20 mouse cellular contexts compared by ENCODE assay signal in genomic region chr12:16781034-16781746, GRCm38 (mm10). TPM values are rescaled to one million over a fixed set of nuclear protein-coding genes. Genes with fewer than 3 reads are reported as not detected.
A peak's percentile ranks its signal among the peaks of the same experiment; 100 is the strongest.
DNase-seq lines count a peak whose midpoint lies in the region; ATAC-seq lines count a peak whose summit lies in the region.
"Had no signal": no experiment of that assay in that cellular context is flagged by ENCODE, and none has a peak within 500 bp of the region (broad histone marks: within the 10 kb centered on the region; RNA-seq: fewer than 3 reads in every experiment).

No protein-coding gene starts in this region.

- no peaks in the 10 kb centered on the region for H3K36me3 ChIP-seq in liver, embryonic 16.5 days (ENCODE audit: control insufficient read depth, insufficient read depth)
- H3K36me3 ChIP-seq in liver, embryonic 12.5 days, result no peaks in the 10 kb centered on the region
- H3K36me3 ChIP-seq: heart, embryonic 13.5 days had no signal

- peak; percentile 11 for DNase-seq in kidney, adult 18-20 months
- no peak for DNase-seq in kidney, postnatal 10 days
- DNase-seq in kidney, postnatal 14 days, result peak; percentile 24
- DNase-seq in kidney, adult 11 months, result no peak
- DNase-seq in yolk sac, embryonic 10.5 days (ENCODE audit: low spot score), result peak; percentile 56
- no peak for DNase-seq in thymus, postnatal 4 days
- DNase-seq: adrenal gland, postnatal 14 days; cerebellum, adult 2 months; cerebellum, postnatal 10 days; forebrain, postnatal 0 days; gastrocnemius, postnatal 14 days had no signal

- H3K4me2 ChIP-seq in liver, embryonic 16.5 days (ENCODE audit: low read depth, low read length), result no peak overlapping the region
- H3K4me2 ChIP-seq in liver, embryonic 12.5 days, result no peak overlapping the region
- H3K4me2 ChIP-seq: forebrain, embryonic 13.5 days; heart, embryonic 13.5 days; hindbrain, embryonic 14.5 days had no signal

- 60% methylated on average over 14 of the region's 14 CpGs for WGBS in liver, embryonic 16.5 days (ENCODE audit: insufficient replicate concordance)
- WGBS in liver, embryonic 12.5 days (ENCODE audit: insufficient replicate concordance), result 73% methylated on average over 14 of the region's 14 CpGs

- ATAC-seq in liver, embryonic 16.5 days (ENCODE audit: low read depth), result peak; percentile 27; the same call in 1 of the 2 replicates
- ATAC-seq in liver, embryonic 12.5 days, result no peak
- ATAC-seq: activated CD4-positive, CD25-positive, alpha-beta regulatory T cell, adult 4 months; forebrain, embryonic 13.5 days; forebrain, postnatal 0 days; Patski had no signal

- H3K9ac ChIP-seq in liver, embryonic 16.5 days (ENCODE audit: low read depth, low read length), result no peak overlapping the region
- no peak overlapping the region for H3K9ac ChIP-seq in liver, embryonic 12.5 days
- H3K9ac ChIP-seq: forebrain, embryonic 13.5 days; forebrain, postnatal 0 days; heart, embryonic 13.5 days; hindbrain, embryonic 14.5 days had no signal

- no peak overlapping the region for H3K27ac ChIP-seq in liver, embryonic 16.5 days (ENCODE audit: low read length)
- H3K27ac ChIP-seq in liver, embryonic 12.5 days, result no peak overlapping the region
- H3K27ac ChIP-seq: embryonic facial prominence, embryonic 10.5 days; forebrain, embryonic 13.5 days; heart, embryonic 13.5 days; hindbrain, embryonic 14.5 days had no signal

- no peaks in the 10 kb centered on the region; the same call in 1 of the 2 replicates for H3K4me1 ChIP-seq in liver, embryonic 16.5 days (ENCODE audit: control insufficient read depth, low read depth, low read length)
- peaks cover 4% of the 10 kb centered on the region; the same call in 1 of the 2 replicates for H3K4me1 ChIP-seq in liver, embryonic 12.5 days
- H3K4me1 ChIP-seq: forebrain, embryonic 13.5 days had no signal

- no peak overlapping the region for H3K4me3 ChIP-seq in liver, embryonic 16.5 days (ENCODE audit: low read depth, low read length)
- no peak overlapping the region for H3K4me3 ChIP-seq in liver, embryonic 12.5 days
- H3K4me3 ChIP-seq: embryonic facial prominence, embryonic 10.5 days; forebrain, embryonic 13.5 days; heart, embryonic 13.5 days had no signal

- H3K27me3 ChIP-seq in liver, embryonic 16.5 days (ENCODE audit: control insufficient read depth, insufficient read depth, low read depth, low read length), result no peaks in the 10 kb centered on the region
- H3K27me3 ChIP-seq in liver, embryonic 12.5 days (replicated peaks), result no peaks in the 10 kb centered on the region
- H3K27me3 ChIP-seq: CH12.LX; forebrain, embryonic 13.5 days; heart, embryonic 13.5 days; Patski had no signal

- H3K9me3 ChIP-seq in liver, embryonic 16.5 days (replicated peaks; ENCODE audit: control insufficient read depth, low read length), result no peaks in the 10 kb centered on the region
- H3K9me3 ChIP-seq in liver, embryonic 12.5 days (replicated peaks), result no peaks in the 10 kb centered on the region
- H3K9me3 ChIP-seq: embryonic facial prominence, embryonic 10.5 days; forebrain, embryonic 13.5 days; heart, embryonic 13.5 days had no signal

RNA-seq across cellular contexts. Expression of gene Greb1, which starts 19.5 kb away (rescaled TPM):
- 0.56 and 0.92 TPM in 2 replicates for polyA plus RNA-seq in liver, embryonic 16.5 days (2015; fragmentation: Nextera tagmentation; extraction: Ambion mirVana)
- polyA plus RNA-seq in liver, embryonic 12.5 days (2016; fragmentation: Nextera tagmentation; extraction: Ambion mirVana), result 1.7 and 1.9 TPM in 2 replicates

RNA-seq across cellular contexts. Expression of gene E2f6, which starts 29.6 kb away (rescaled TPM):
- 12.3 and 13.8 TPM in 2 replicates for polyA plus RNA-seq in liver, embryonic 16.5 days (2015; fragmentation: Nextera tagmentation; extraction: Ambion mirVana)
- polyA plus RNA-seq in liver, embryonic 12.5 days (2016; fragmentation: Nextera tagmentation; extraction: Ambion mirVana), result 39.8 TPM in 2 replicates

Comparison
In these comparisons a context has a peak if more than half of its experiments do, and no peak if none do; other contexts are left out.
1. DNase-seq: peak in kidney, adult 18-20 months (single experiment), kidney, postnatal 14 days (single experiment) and yolk sac, embryonic 10.5 days (single experiment); none in kidney, postnatal 10 days (single experiment), kidney, adult 11 months (single experiment) and thymus, postnatal 4 days (single experiment).